Mouse (Mus musculus): ENCODE data around the gene Stxbp6. TPM values are rescaled to one million over a fixed set of nuclear protein-coding genes. Genes with fewer than 3 reads are reported as not detected.
"Not testable (repeated sequence)": the region's sequence is repeated elsewhere in the genome, so short reads cannot be mapped to it uniquely, and the experiment has no call there.

The Stxbp6 gene
- total and polyA plus RNA-seq, 3 experiments: not detected

- Histone ChIP-seq H3K9ac (ENCODE audit: control insufficient read depth, low read depth, low read length, poor library complexity, severe bottlenecking) (no peak overlapping the region), H3K4me3 (ENCODE audit: control insufficient read depth in 1 of 2, insufficient read depth in 1 of 2, low read depth in 2 of 2, low read length in 2 of 2) (no peak overlapping the region), H3K79me2 (ENCODE audit: control insufficient read depth, insufficient read depth, low read length, poor library complexity) (no peaks in the 10 kb centered on the region), H3K9me3 (replicated peaks; ENCODE audit: insufficient read depth, low read length) (no peaks in the 10 kb centered on the region), H3K4me1 (ENCODE audit: control insufficient read depth in 1 of 2, insufficient read depth in 2 of 2, low read length in 2 of 2) (no peaks in the 10 kb centered on the region), H3K36me3 (ENCODE audit: control insufficient read depth in 1 of 2, insufficient read depth in 2 of 2, low read length in 2 of 2) (no peaks in the 10 kb centered on the region), H3K27me3 (ENCODE audit: control insufficient read depth in 1 of 2, insufficient read depth in 2 of 2, low read length in 2 of 2) (no peaks in the 10 kb centered on the region), H3K27ac (ENCODE audit: control insufficient read depth, low read depth, low read length) (no peak overlapping the region)
- no peak for TF ChIP-seq ZMIZ1 (IDR thresholded peaks at IDR 0.05; ENCODE audit: low read depth, low read length)
- no peak for DNase-seq (ENCODE audit: low read depth, low spot score)
These were observed 21.6 kb downstream of the Stxbp6 start for GRCm38 (mm10) chr12:45052860-45053259.

DNA sequence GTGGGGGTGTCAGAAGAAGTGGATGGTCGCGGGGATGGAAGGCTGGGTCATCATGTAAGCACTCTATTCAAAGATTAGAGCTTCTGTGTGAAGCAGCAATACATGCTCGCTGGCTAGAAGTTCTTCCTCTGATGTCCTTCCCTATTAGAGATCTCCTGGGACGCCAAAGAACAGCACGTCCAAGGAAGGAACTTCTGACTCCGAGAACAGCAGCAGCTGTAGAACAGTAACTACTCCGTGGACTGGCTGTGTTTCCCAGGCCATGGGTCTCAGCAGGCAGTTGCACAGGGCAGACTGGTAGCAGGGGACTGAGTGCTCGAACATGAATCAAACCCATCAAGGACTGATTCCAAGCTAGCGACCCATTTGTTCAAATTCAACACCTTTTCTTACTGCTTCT, 24.6 kb downstream of the Stxbp6 start:
- H3K9me3 ChIP-seq (replicated peaks; ENCODE audit: insufficient read depth, low read length): no peaks in the 10 kb centered on the region
- no peak overlapping the region for H3K9ac ChIP-seq (ENCODE audit: control insufficient read depth, low read depth, low read length, poor library complexity, severe bottlenecking)
- H3K79me2 ChIP-seq (ENCODE audit: control insufficient read depth, insufficient read depth, low read length, poor library complexity): no peaks in the 10 kb centered on the region
- no peaks in the 10 kb centered on the region for H3K4me1 ChIP-seq (ENCODE audit: control insufficient read depth in 1 of 2, insufficient read depth in 2 of 2, low read length in 2 of 2)
- no peak overlapping the region for H3K27ac ChIP-seq (ENCODE audit: control insufficient read depth, low read depth, low read length)
- TF ChIP-seq ZMIZ1 (IDR thresholded peaks at IDR 0.05; ENCODE audit: low read depth, low read length): no peak
- no peak for TF ChIP-seq MEF2A (IDR thresholded peaks at IDR 0.05; ENCODE audit: extremely low read depth, insufficient replicate concordance, low read depth, low read length, poor library complexity, severe bottlenecking)
- TF ChIP-seq CTCF (IDR thresholded peaks at IDR 0.05 in 2 of 3, conservative IDR thresholded peaks at IDR 0.05 in 1 of 3; ENCODE audit: control insufficient read depth in 1 of 3, insufficient read depth in 1 of 3, low read depth in 2 of 3, low read length in 3 of 3, poor library complexity in 1 of 3, severe bottlenecking in 1 of 3): no peak
- TF ChIP-seq USF1 (IDR thresholded peaks at IDR 0.05; ENCODE audit: low read depth, low read length): no peak
- no peak for TF ChIP-seq TBP (IDR thresholded peaks at IDR 0.05; ENCODE audit: low read depth, low read length)
- TF ChIP-seq E2F4 (IDR thresholded peaks at IDR 0.05; ENCODE audit: borderline replicate concordance, low read depth, low read length): no peak
- no peak for TF ChIP-seq NRF1 (IDR thresholded peaks at IDR 0.05; ENCODE audit: insufficient read depth, low read depth, low read length, poor library complexity, severe bottlenecking)
- no peak for TF ChIP-seq TAL1 (IDR thresholded peaks at IDR 0.05; ENCODE audit: low read length)
- TF ChIP-seq USF2 (IDR thresholded peaks at IDR 0.05; ENCODE audit: borderline replicate concordance in 1 of 2, insufficient read depth in 1 of 2, low read depth in 1 of 2, low read length in 2 of 2): no peak
- TF ChIP-seq ELF1 (IDR thresholded peaks at IDR 0.05; ENCODE audit: low read depth, low read length): no peak
- no peak for TF ChIP-seq JUND (IDR thresholded peaks at IDR 0.05; ENCODE audit: low read depth, low read length)
- no peak for TF ChIP-seq NELFE (IDR thresholded peaks at IDR 0.05; ENCODE audit: low read depth, low read length)
- no peak for TF ChIP-seq POLR2AphosphoS2 (IDR thresholded peaks at IDR 0.05; ENCODE audit: low read length)
- H3K36me3 ChIP-seq (ENCODE audit: control insufficient read depth in 1 of 2, insufficient read depth in 2 of 2, low read length in 2 of 2): no peaks in the 10 kb centered on the region
- no peaks in the 10 kb centered on the region for H3K27me3 ChIP-seq (ENCODE audit: control insufficient read depth in 1 of 2, insufficient read depth in 2 of 2, low read length in 2 of 2)
- H3K4me3 ChIP-seq (ENCODE audit: control insufficient read depth in 1 of 2, insufficient read depth in 1 of 2, low read depth in 2 of 2, low read length in 2 of 2): no peak overlapping the region
- no peak for DNase-seq (ENCODE audit: low read depth, low spot score)

GRCm38 (mm10) chr12:45047711-45048110, 26.8 kb downstream of the Stxbp6 start:
- not testable (repeated sequence) for H3K9me3 ChIP-seq (replicated peaks; ENCODE audit: insufficient read depth, low read length); H3K36me3 ChIP-seq (ENCODE audit: control insufficient read depth in 1 of 2, insufficient read depth in 2 of 2, low read length in 2 of 2); H3K27me3 ChIP-seq (ENCODE audit: control insufficient read depth in 1 of 2, insufficient read depth in 2 of 2, low read length in 2 of 2); DNase-seq (ENCODE audit: low read depth, low spot score); H3K4me1 ChIP-seq (ENCODE audit: control insufficient read depth in 1 of 2, insufficient read depth in 2 of 2, low read length in 2 of 2); H3K27ac ChIP-seq (ENCODE audit: control insufficient read depth, low read depth, low read length); H3K4me3 ChIP-seq (ENCODE audit: control insufficient read depth in 1 of 2, insufficient read depth in 1 of 2, low read depth in 2 of 2, low read length in 2 of 2); H3K9ac ChIP-seq (ENCODE audit: control insufficient read depth, low read depth, low read length, poor library complexity, severe bottlenecking); H3K79me2 ChIP-seq (ENCODE audit: control insufficient read depth, insufficient read depth, low read length, poor library complexity)
